Mouse (Mus musculus) testis, postnatal 14 days (tissue): ENCODE measurements at regions not wholly inside any gene's neighbourhood (a gene's known extent, or its start where the extent isn't known, plus 50 kb on each side); places are given as distances from the start of the nearest gene placed in this dataset.

Experiments
- DNase-seq: peaks from one replicate; pipeline ENCODE4 v3.0.0; 2021; ENCODE audit warnings: low spot score

GRCm38 (mm10) chr16:77237272-77237603 is 223.7 kb downstream of the Usp25 start:
- no peak for DNase-seq

GRCm38 (mm10) chr16:77236509-77237271 is 223.2 kb downstream of the Usp25 start:
- peak; percentile 14 for DNase-seq

- DNase-seq = no peak
Observed at GRCm38 (mm10) chr16:77236021-77236420, 222.5 kb downstream of the Usp25 start.

- no peak for DNase-seq
Observed at GRCm38 (mm10) chr16:77235449-77235848, 221.9 kb downstream of the Usp25 start.
